Mouse (Mus musculus): ENCODE data around the gene Arhgap18.

DNA sequence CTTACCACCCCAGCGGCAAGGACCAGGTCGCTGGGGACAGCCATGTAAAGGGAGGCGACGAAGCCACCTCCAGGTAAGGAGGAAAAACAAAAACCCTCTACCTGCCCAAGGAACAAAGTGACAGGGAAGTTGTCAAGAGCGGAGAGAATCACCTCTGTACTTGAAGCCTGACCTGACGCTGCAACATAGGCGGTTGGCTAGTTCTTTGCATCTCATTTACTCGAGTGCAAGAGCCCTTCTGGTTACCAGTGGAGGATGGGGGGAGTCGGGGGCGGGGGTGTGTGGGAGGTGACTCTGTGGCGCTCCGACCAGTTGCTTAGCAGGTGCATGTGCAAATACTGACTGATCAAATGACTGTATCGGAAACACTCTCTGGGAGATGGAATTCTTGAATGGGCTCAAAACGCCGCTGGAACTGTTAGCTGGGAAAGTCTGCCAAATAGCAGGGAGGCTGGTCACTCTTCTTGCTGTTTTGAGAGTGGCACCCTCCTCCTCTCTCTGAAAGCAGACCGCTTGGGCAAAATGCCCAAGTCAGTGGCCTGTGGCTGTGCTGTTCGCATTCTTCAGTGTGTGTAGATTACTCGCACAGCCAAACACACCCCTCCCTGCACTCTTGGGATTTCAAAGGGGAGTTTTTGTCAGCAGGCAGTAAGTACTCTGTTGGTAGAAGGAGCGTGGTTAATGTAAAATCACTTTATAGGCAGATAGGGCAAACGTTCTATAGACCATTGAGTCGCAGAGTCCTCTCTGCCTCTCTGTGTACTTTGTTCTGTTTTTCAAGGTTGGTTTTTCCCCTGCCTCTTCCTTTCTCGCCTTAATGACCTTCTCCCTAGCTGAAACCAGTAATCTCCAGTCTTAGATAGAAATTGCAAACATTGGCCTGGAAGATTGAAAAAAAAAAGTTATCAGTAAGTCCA, 19.7 kb downstream of the Arhgap18 start:
- TF ChIP-seq CTCF (IDR thresholded peaks at IDR 0.05; ENCODE audit: insufficient read depth, low read length) (no peak), POLR2A (IDR thresholded peaks at IDR 0.05; ENCODE audit: borderline replicate concordance, extremely low read depth, low read depth, low read length) (no peak)
